Mouse (Mus musculus) embryonic fibroblast, embryonic 13.5 days (primary cell): ENCODE measurements around the gene Pias3.

ENCODE experiments used
- CTCF ChIP-seq: IDR thresholded peaks from 2 replicates; pipeline ENCODE4 v1.5.1; 2011; ENCODE audit warnings: mild to moderate bottlenecking, control low read depth, low read length, moderate library complexity, borderline replicate concordance; ENCODE audit not compliant: insufficient read depth
- POLR2A ChIP-seq: IDR thresholded peaks from 2 replicates; pipeline ENCODE4 v1.6.1; 2011; ENCODE audit warnings: low read depth, mild to moderate bottlenecking, control low read depth, low read length, moderate library complexity

- TF ChIP-seq CTCF (no peak), POLR2A (no peak)
Measured at GRCm38 (mm10) chr3:96693579-96693978, 2.6 kb upstream of the Pias3 start.
